Mouse (Mus musculus): ENCODE results near the gene Col16a1.

GRCm38 (mm10) chr4:130124110-130124509, 76.5 kb downstream of the Col16a1 start:
- TF ChIP-seq ZC3H11A (IDR thresholded peaks at IDR 0.05; ENCODE audit: borderline replicate concordance, low read depth, low read length) (no peak), HCFC1 (IDR thresholded peaks at IDR 0.05; ENCODE audit: borderline replicate concordance, insufficient read depth, low read length) (no peak)

Data from ES-E14 (cell line).